Mouse (Mus musculus) cerebral cortex, adult 2 months (tissue): ENCODE data around the gene Dock2.

Experiments
- WGBS: fragments of 180-500 bp; shearing (Covaris S2); methylation state at CpG from one replicate; pipeline ENCODE4 v1.1.7; 2018; 5-methylcytosine and 5-hydroxymethylcytosine counted together

The Dock2 gene

GRCm38 (mm10) chr11:34783587-34784043 lies at the start of gene Dock2:
TSS of gene Dock2 (minus strand) at chr11:34783892.
- 82% methylated on average over 12 of the region's 12 CpGs for WGBS

- WGBS = 9% methylated on average over 5 of the region's 5 CpGs
Measured at GRCm38 (mm10) chr11:34832678-34833077, 49.0 kb upstream of the Dock2 start.

- WGBS = 90% methylated on average over 3 of the region's 3 CpGs
Measured at GRCm38 (mm10) chr11:34827803-34828202, 44.1 kb upstream of the Dock2 start.

GRCm38 (mm10) chr11:34826940-34827339 lies 43.2 kb upstream of the Dock2 start:
- WGBS = 95% methylated on average over 2 of the region's 2 CpGs

- WGBS = 96% methylated on average over 4 of the region's 4 CpGs
Measured at GRCm38 (mm10) chr11:34824791-34825190, 41.1 kb upstream of the Dock2 start.

- 3% methylated on average over 2 of the region's 2 CpGs for WGBS
Measured at GRCm38 (mm10) chr11:34814767-34815166, 31.1 kb upstream of the Dock2 start.

- 84% methylated on average over 6 of the region's 6 CpGs for WGBS
Measured at GRCm38 (mm10) chr11:34814319-34814718, 30.6 kb upstream of the Dock2 start.

- WGBS = 78% methylated on average over 4 of the region's 4 CpGs
Measured at GRCm38 (mm10) chr11:34805026-34805425, 21.3 kb upstream of the Dock2 start.

GRCm38 (mm10) chr11:34798066-34798465 lies 14.4 kb upstream of the Dock2 start:
- 76% methylated on average over 8 of the region's 8 CpGs for WGBS

- WGBS = 35% methylated on average over 4 of the region's 4 CpGs
Measured at GRCm38 (mm10) chr11:34796097-34796496, 12.4 kb upstream of the Dock2 start.

GRCm38 (mm10) chr11:34791872-34792271 lies 8.2 kb upstream of the Dock2 start:
- WGBS = 66% methylated on average over 8 of the region's 8 CpGs

- 78% methylated on average over 8 of the region's 8 CpGs for WGBS
Measured at GRCm38 (mm10) chr11:34782516-34783430, 919 bp downstream of the Dock2 start.

GRCm38 (mm10) chr11:34780786-34781185 lies 2.9 kb downstream of the Dock2 start:
- WGBS = 85% methylated on average over 2 of the region's 2 CpGs

- WGBS = 88% methylated on average over 4 of the region's 4 CpGs
Measured at GRCm38 (mm10) chr11:34779966-34780365, 3.7 kb downstream of the Dock2 start.

- 70% methylated on average over 3 of the region's 3 CpGs for WGBS
Measured at GRCm38 (mm10) chr11:34778351-34778750, 5.3 kb downstream of the Dock2 start.

- WGBS = 86% methylated on average over 4 of the region's 4 CpGs
Measured at GRCm38 (mm10) chr11:34777529-34777928, 6.2 kb downstream of the Dock2 start.

GRCm38 (mm10) chr11:34776054-34776453 lies 7.6 kb downstream of the Dock2 start:
- 80% methylated on average over 2 of the region's 2 CpGs for WGBS

- 59% methylated on average over 2 of the region's 2 CpGs for WGBS
Measured at GRCm38 (mm10) chr11:34774636-34775035, 9.1 kb downstream of the Dock2 start.

- 84% methylated on average over 9 of the region's 9 CpGs for WGBS
Measured at GRCm38 (mm10) chr11:34773304-34773895, 10.3 kb downstream of the Dock2 start.

GRCm38 (mm10) chr11:34771221-34771986 lies 12.3 kb downstream of the Dock2 start:
- WGBS = 68% methylated on average over 12 of the region's 12 CpGs

GRCm38 (mm10) chr11:34770666-34771065 lies 13.0 kb downstream of the Dock2 start:
- 69% methylated on average over 4 of the region's 4 CpGs for WGBS

- WGBS = 95% methylated on average over 8 of the region's 8 CpGs
Measured at GRCm38 (mm10) chr11:34769946-34770345, 13.7 kb downstream of the Dock2 start.
